Mouse (Mus musculus) frontal cortex, postnatal 10 days (tissue): Measurements from ENCODE around the gene Lce3f.

ENCODE experiments used
- DNase-seq, 2 experiments: peaks; one replicate each; pipeline ENCODE4 v3.0.0; 2022; ENCODE audit warnings: low spot score in 2 of 2, mixed read lengths in 1 of 2

Gene Lce3f

GRCm38 (mm10) chr3:92991926-92992325 is at the start of gene Lce3f:
TSS of gene Lce3f (plus strand) at chr3:92992226.
- no peak for DNase-seq

GRCm38 (mm10) chr3:92944186-92944585 is 47.8 kb upstream of the Lce3f start, which contains the start of gene Lce3c:
TSS of gene Lce3c (plus strand) at chr3:92944486.
- DNase-seq, result no peak

GRCm38 (mm10) chr3:92957090-92957489 is 34.9 kb upstream of the Lce3f start, which contains the start of gene Lce3d:
TSS of gene Lce3d (plus strand) at chr3:92957390.
- DNase-seq, result no peak

GRCm38 (mm10) chr3:92966761-92967160 is 25.3 kb upstream of the Lce3f start, which contains the start of gene Lce3e:
TSS of gene Lce3e (plus strand) at chr3:92967061.
- no peak for DNase-seq

GRCm38 (mm10) chr3:92978484-92978883 is 13.5 kb upstream of the Lce3f start:
- DNase-seq, result no peak

- peak; percentile 13 to 75 for DNase-seq
Measured at GRCm38 (mm10) chr3:92998691-92999090, 6.7 kb downstream of the Lce3f start.

- no peak for DNase-seq
Measured at GRCm38 (mm10) chr3:93000621-93001020, 8.6 kb downstream of the Lce3f start.

- no peak for DNase-seq
Measured at GRCm38 (mm10) chr3:93002843-93003242, 10.8 kb downstream of the Lce3f start.

- peak; percentile 19 to 38 for DNase-seq
Measured at GRCm38 (mm10) chr3:93014378-93014801, 22.4 kb downstream of the Lce3f start.

- no peak for DNase-seq
Measured at GRCm38 (mm10) chr3:93014871-93015270, 22.8 kb downstream of the Lce3f start.

GRCm38 (mm10) chr3:93015460-93016104 is 23.6 kb downstream of the Lce3f start, which contains the start of gene Crct1:
TSS of gene Crct1 (minus strand) at chr3:93015687.
- DNase-seq, result no peak

GRCm38 (mm10) chr3:93018960-93019359 is 26.9 kb downstream of the Lce3f start, which contains the start of gene Lce1m:
TSS of gene Lce1m (minus strand) at chr3:93019060.
- no peak for DNase-seq

- no peak for DNase-seq
Measured at GRCm38 (mm10) chr3:93021171-93021570, 29.1 kb downstream of the Lce3f start.

- no peak for DNase-seq
Measured at GRCm38 (mm10) chr3:93023411-93024184, 31.6 kb downstream of the Lce3f start.

GRCm38 (mm10) chr3:93025486-93025885 is 33.5 kb downstream of the Lce3f start:
- DNase-seq, result no peak

GRCm38 (mm10) chr3:93031450-93031849 is 39.4 kb downstream of the Lce3f start:
- peak in 1 of 2 experiments; percentile 30 for DNase-seq
